Comparison of ENCODE assay signal across 8 mouse cellular contexts in genomic region chr3:95133176-95133575, GRCm38 (mm10). TPM values are rescaled to one million over a fixed set of nuclear protein-coding genes. Genes with fewer than 3 reads are reported as not detected.
DNase-seq lines count a peak whose midpoint lies in the region; ATAC-seq lines count a peak whose summit lies in the region.

No protein-coding gene starts in this region.

- no peak for ATAC-seq in kidney, embryonic 14.5 days (ENCODE audit: low FRiP score, low TSS enrichment)
- ATAC-seq in hindbrain, embryonic 12.5 days (ENCODE audit: low FRiP score): peak; percentile 1; the same call in 1 of the 2 replicates
- ATAC-seq in midbrain, embryonic 13.5 days: peak; percentile 34; the same call in 1 of the 2 replicates
- no peak for ATAC-seq in activated CD4-positive, CD25-positive, alpha-beta regulatory T cell, adult 4 months

- peak overlapping the region; percentile 68 for H3K9ac ChIP-seq in kidney, embryonic 14.5 days (ENCODE audit: low read depth, low read length)
- peak overlapping the region; percentile 72 for H3K9ac ChIP-seq in hindbrain, embryonic 12.5 days
- peak overlapping the region; percentile 83 for H3K9ac ChIP-seq in midbrain, embryonic 13.5 days (replicated peaks)

- H3K27me3 ChIP-seq in kidney, embryonic 14.5 days (ENCODE audit: control insufficient read depth, insufficient read depth, low read length): no peaks in the 10 kb centered on the region
- no peaks in the 10 kb centered on the region for H3K27me3 ChIP-seq in hindbrain, embryonic 12.5 days
- no peaks in the 10 kb centered on the region for H3K27me3 ChIP-seq in midbrain, embryonic 13.5 days

- peaks cover 4% of the 10 kb centered on the region; the same call in 1 of the 2 replicates for H3K36me3 ChIP-seq in kidney, embryonic 14.5 days (ENCODE audit: control insufficient read depth, insufficient read depth, low read length)
- H3K36me3 ChIP-seq in hindbrain, embryonic 12.5 days: peaks cover 30% of the 10 kb centered on the region; the same call in 1 of the 2 replicates
- peaks cover 35% of the 10 kb centered on the region for H3K36me3 ChIP-seq in midbrain, embryonic 13.5 days

- H3K9me3 ChIP-seq in kidney, embryonic 14.5 days (ENCODE audit: control insufficient read depth, low read length): no peaks in the 10 kb centered on the region
- H3K9me3 ChIP-seq in hindbrain, embryonic 12.5 days (replicated peaks): no peaks in the 10 kb centered on the region
- no peaks in the 10 kb centered on the region for H3K9me3 ChIP-seq in midbrain, embryonic 13.5 days

- H3K4me3 ChIP-seq in kidney, embryonic 14.5 days (ENCODE audit: low read length): peak overlapping the region; percentile 67
- peak overlapping the region; percentile 70 for H3K4me3 ChIP-seq in brown adipose tissue, adult 24 weeks (ENCODE audit: insufficient read depth, low read depth, low read length)
- H3K4me3 ChIP-seq in hindbrain, embryonic 12.5 days: peak overlapping the region; percentile 53
- H3K4me3 ChIP-seq in midbrain, embryonic 13.5 days (replicated peaks): peak overlapping the region; percentile 72

- H3K27ac ChIP-seq in kidney, embryonic 14.5 days (ENCODE audit: low read depth, low read length): peak overlapping the region; percentile 9; the same call in 1 of the 2 replicates
- peak overlapping the region; percentile 78; the same call in 1 of the 2 replicates for H3K27ac ChIP-seq in brown adipose tissue, adult 24 weeks (replicated peaks; ENCODE audit: low read depth, low read length)
- H3K27ac ChIP-seq in hindbrain, embryonic 12.5 days: peak overlapping the region; percentile 71
- peak overlapping the region; percentile 74 for H3K27ac ChIP-seq in midbrain, embryonic 13.5 days

- 57% methylated on average over 11 of the region's 11 CpGs for WGBS in kidney, embryonic 14.5 days
- 60% methylated on average over 11 of the region's 11 CpGs for WGBS in hindbrain, embryonic 12.5 days
- WGBS in midbrain, embryonic 13.5 days: 60% methylated on average over 11 of the region's 11 CpGs

- peak overlapping the region; percentile 73 for H3K4me2 ChIP-seq in kidney, embryonic 14.5 days (replicated peaks; ENCODE audit: low read depth, low read length)
- H3K4me2 ChIP-seq in hindbrain, embryonic 12.5 days (replicated peaks): peak overlapping the region; percentile 67
- peak overlapping the region; percentile 90 for H3K4me2 ChIP-seq in midbrain, embryonic 13.5 days (replicated peaks)

- no peak for DNase-seq in kidney, adult 9 months
- no peak for DNase-seq in spleen, adult 18-20 months
- no peak for DNase-seq in urinary bladder, postnatal 36 days (ENCODE audit: low spot score in 2 of 2)

- H3K4me1 ChIP-seq in kidney, embryonic 14.5 days (ENCODE audit: control insufficient read depth, insufficient read depth, low read length): peaks cover 23% of the 10 kb centered on the region
- peaks cover 4% of the 10 kb centered on the region for H3K4me1 ChIP-seq in brown adipose tissue, adult 24 weeks (ENCODE audit: control insufficient read depth, insufficient read depth, insufficient read length, low read length)
- peaks cover 23% of the 10 kb centered on the region for H3K4me1 ChIP-seq in hindbrain, embryonic 12.5 days
- H3K4me1 ChIP-seq in midbrain, embryonic 13.5 days (replicated peaks): peaks cover 23% of the 10 kb centered on the region

RNA-seq across cellular contexts. Expression of gene Scnm1, which starts 0.6 kb away (rescaled TPM):
- 69.6 and 84.7 TPM in 2 replicates for polyA plus RNA-seq in kidney, embryonic 14.5 days (2014; fragmentation: Nextera tagmentation; extraction: Ambion mirVana)
- 34.7 and 62.1 TPM in 2 replicates for polyA plus RNA-seq in brown adipose tissue, adult 24 weeks (2012; ENCODE audit: insufficient read depth, insufficient read length, missing spikeins)
- polyA plus RNA-seq in hindbrain, embryonic 12.5 days (2016; fragmentation: Nextera tagmentation; extraction: Ambion mirVana): 89.4 and 94.1 TPM in 2 replicates
- 99.2 and 103 TPM in 2 replicates for polyA plus RNA-seq in midbrain, embryonic 13.5 days (2015; fragmentation: Nextera tagmentation; extraction: Ambion mirVana)
- polyA plus RNA-seq in activated CD4-positive, CD25-positive, alpha-beta regulatory T cell, adult 4 months (2017; shearing (Covaris generic)): 10 to 100 TPM; 67.2 to 99.2 TPM

RNA-seq across cellular contexts. Expression of gene Lysmd1, which starts 0.7 kb away (rescaled TPM):
- 6.9 and 9.1 TPM in 2 replicates for polyA plus RNA-seq in kidney, embryonic 14.5 days (2014; fragmentation: Nextera tagmentation; extraction: Ambion mirVana)
- polyA plus RNA-seq in brown adipose tissue, adult 24 weeks (2012; ENCODE audit: insufficient read depth, insufficient read length, missing spikeins): 7.3 and 7.6 TPM in 2 replicates
- polyA plus RNA-seq in hindbrain, embryonic 12.5 days (2016; fragmentation: Nextera tagmentation; extraction: Ambion mirVana): 22.6 and 23.9 TPM in 2 replicates
- 36.2 and 38.1 TPM in 2 replicates for polyA plus RNA-seq in midbrain, embryonic 13.5 days (2015; fragmentation: Nextera tagmentation; extraction: Ambion mirVana)
- polyA plus RNA-seq in activated CD4-positive, CD25-positive, alpha-beta regulatory T cell, adult 4 months (2017; shearing (Covaris generic)): 10 to 100 TPM; 21.1 to 22.9 TPM

RNA-seq across cellular contexts. Expression of gene Tmod4, which starts 8.9 kb away (rescaled TPM):
- 1.5 and 1.7 TPM in 2 replicates for polyA plus RNA-seq in kidney, embryonic 14.5 days (2014; fragmentation: Nextera tagmentation; extraction: Ambion mirVana)
- polyA plus RNA-seq in brown adipose tissue, adult 24 weeks (2012; ENCODE audit: insufficient read depth, insufficient read length, missing spikeins): 7.3 and 12.4 TPM in 2 replicates
- 0.81 and 0.99 TPM in 2 replicates for polyA plus RNA-seq in hindbrain, embryonic 12.5 days (2016; fragmentation: Nextera tagmentation; extraction: Ambion mirVana)
- 1.0 and 1.8 TPM in 2 replicates for polyA plus RNA-seq in midbrain, embryonic 13.5 days (2015; fragmentation: Nextera tagmentation; extraction: Ambion mirVana)
- 1 to 10 TPM; 2.5 to 3.7 TPM for polyA plus RNA-seq in activated CD4-positive, CD25-positive, alpha-beta regulatory T cell, adult 4 months (2017; shearing (Covaris generic))

RNA-seq across cellular contexts. Expression of gene Tnfaip8l2, which starts 9.0 kb away (rescaled TPM):
- 2.1 TPM in 2 replicates for polyA plus RNA-seq in kidney, embryonic 14.5 days (2014; fragmentation: Nextera tagmentation; extraction: Ambion mirVana)
- 2.7 and 2.8 TPM in 2 replicates for polyA plus RNA-seq in brown adipose tissue, adult 24 weeks (2012; ENCODE audit: insufficient read depth, insufficient read length, missing spikeins)
- 2.1 and 2.6 TPM in 2 replicates for polyA plus RNA-seq in hindbrain, embryonic 12.5 days (2016; fragmentation: Nextera tagmentation; extraction: Ambion mirVana)
- 2.3 and 2.8 TPM in 2 replicates for polyA plus RNA-seq in midbrain, embryonic 13.5 days (2015; fragmentation: Nextera tagmentation; extraction: Ambion mirVana)
- polyA plus RNA-seq in activated CD4-positive, CD25-positive, alpha-beta regulatory T cell, adult 4 months (2017; shearing (Covaris generic)): 100 to 1,000 TPM; 216 to 232 TPM

RNA-seq across cellular contexts. Expression of gene Vps72, which starts 22.4 kb away (rescaled TPM):
- polyA plus RNA-seq in kidney, embryonic 14.5 days (2014; fragmentation: Nextera tagmentation; extraction: Ambion mirVana): 182 and 190 TPM in 2 replicates
- polyA plus RNA-seq in brown adipose tissue, adult 24 weeks (2012; ENCODE audit: insufficient read depth, insufficient read length, missing spikeins): 18.8 and 26.2 TPM in 2 replicates
- 218 and 219 TPM in 2 replicates for polyA plus RNA-seq in hindbrain, embryonic 12.5 days (2016; fragmentation: Nextera tagmentation; extraction: Ambion mirVana)
- 256 and 262 TPM in 2 replicates for polyA plus RNA-seq in midbrain, embryonic 13.5 days (2015; fragmentation: Nextera tagmentation; extraction: Ambion mirVana)
- 10 to 100 TPM; 64.5 to 64.8 TPM for polyA plus RNA-seq in activated CD4-positive, CD25-positive, alpha-beta regulatory T cell, adult 4 months (2017; shearing (Covaris generic))

Comparison
In these comparisons a context has a peak if more than half of its experiments do, and no peak if none do; other contexts are left out.
1. ATAC-seq: peak in hindbrain, embryonic 12.5 days (single experiment) and midbrain, embryonic 13.5 days (single experiment); none in kidney, embryonic 14.5 days (single experiment) and activated CD4-positive, CD25-positive, alpha-beta regulatory T cell, adult 4 months (single experiment).
2. H3K27ac ChIP-seq: peak in every context shown above with its lines; median percentile 78 in brown adipose tissue, adult 24 weeks; 74 in midbrain, embryonic 13.5 days; 71 in hindbrain, embryonic 12.5 days; 9 in kidney, embryonic 14.5 days.
3. Peak in every context shown above with its lines, with median percentiles within 50 percentile points of each other: H3K4me2 ChIP-seq, H3K4me3 ChIP-seq and H3K9ac ChIP-seq.